Mouse (Mus musculus) liver, postnatal 0 days (tissue): ENCODE data around the gene Kcnq4. TPM values are rescaled to one million over a fixed set of nuclear protein-coding genes. Genes with fewer than 3 reads are reported as not detected.

Experiments used
- ATAC-seq: fragments of 200-750 bp; cut with Nextera tagmentation; 2 replicates; pipeline ENCODE4 v1.8.0; 2017; ENCODE audit warnings: mild to moderate bottlenecking, moderate library complexity
- DNase-seq: peaks from one replicate; pipeline ENCODE4 v3.0.0-alpha.2; 2016
- H3K27ac ChIP-seq: fragments of 300-500 bp; sonication (generic); 2 replicates; pipeline ENCODE4 v1.5.1; 2014; ENCODE audit warnings: antibody characterized with exemption, moderate library complexity, mild to moderate bottlenecking, low read depth
- H3K27me3 ChIP-seq: fragments of 300-500 bp; sonication (generic); 2 replicates; pipeline ENCODE4 v1.6.1; 2014; ENCODE audit warnings: low read length, control low read depth, mixed read lengths; ENCODE audit not compliant: insufficient read depth
- H3K36me3 ChIP-seq: fragments of 300-500 bp; sonication (generic); replicated peaks from 2 replicates; pipeline ENCODE4 v1.6.1; 2014; ENCODE audit warnings: mild to moderate bottlenecking, control low read depth, low read length, moderate library complexity, mixed read lengths; ENCODE audit not compliant: insufficient read depth
- H3K4me1 ChIP-seq: fragments of 300-500 bp; sonication (generic); 2 replicates; pipeline ENCODE4 v1.6.1; 2014; ENCODE audit warnings: antibody characterized with exemption, mild to moderate bottlenecking, control low read depth; ENCODE audit not compliant: insufficient read depth
- H3K4me2 ChIP-seq: fragments of 300-500 bp; sonication (generic); 2 replicates; pipeline ENCODE4 v1.6.1; 2014; ENCODE audit warnings: low read depth, mild to moderate bottlenecking, low read length, moderate library complexity, mixed read lengths
- H3K4me3 ChIP-seq: fragments of 300-500 bp; sonication (generic); 2 replicates; pipeline ENCODE4 v1.5.1; 2014; ENCODE audit warnings: low read depth, low read length
- H3K9ac ChIP-seq: fragments of 300-500 bp; sonication (generic); replicated peaks from 2 replicates; pipeline ENCODE4 v1.6.1; 2014; ENCODE audit warnings: mild to moderate bottlenecking, moderate library complexity
- H3K9me3 ChIP-seq: fragments of 300-500 bp; sonication (generic); 2 replicates; pipeline ENCODE4 v1.6.1; 2016; ENCODE audit warnings: mild to moderate bottlenecking, control low read depth, low read length, mixed read lengths
- CTCF ChIP-seq: sonication (generic); IDR thresholded peaks from 2 replicates; pipeline ENCODE4 v1.5.1; 2016; ENCODE audit warnings: antibody characterized with exemption, low read depth
- EP300 ChIP-seq: IDR thresholded peaks from 2 replicates; pipeline ENCODE4 v1.6.1; 2016; ENCODE audit warnings: antibody characterized with exemption, low read depth, mild to moderate bottlenecking
- WGBS: fragments of 180-500 bp; shearing (Covaris S2); extraction: QIAGEN DNeasy Blood & Tissue Kit; methylation state at CpG from one replicate; pipeline ENCODE4 v1.1.7; 2014; ENCODE audit not compliant: insufficient replicate concordance; 5-methylcytosine and 5-hydroxymethylcytosine counted together
- polyA plus RNA-seq: library from polyadenylated mRNA; unstranded; fragments of >200 nt; fragmentation: Nextera tagmentation; extraction: Ambion mirVana; gene quantifications from 2 replicates; pipeline ENCODE4 v1.2.1, GENCODE M21; 2015

Kcnq4 gene
- polyA plus RNA-seq, 1 experiment from 2014 or later = 0.20 TPM

- no peak overlapping the region for H3K4me3 ChIP-seq
- H3K4me1 ChIP-seq = peaks cover 28% of the 10 kb centered on the region
- DNase-seq (no peak), ATAC-seq (no peak)
- H3K9me3 ChIP-seq = no peaks in the 10 kb centered on the region
- peak overlapping the region; percentile 36; the same call in 1 of the 2 replicates for H3K27ac ChIP-seq
- no peak for TF ChIP-seq CTCF
- no peak for TF ChIP-seq EP300
- H3K27me3 ChIP-seq = no peaks in the 10 kb centered on the region
- peak overlapping the region; percentile 100 for H3K4me2 ChIP-seq
- no peaks in the 10 kb centered on the region for H3K36me3 ChIP-seq
- 64% methylated on average over 7 of the region's 7 CpGs for WGBS
- H3K9ac ChIP-seq = no peak overlapping the region
Measured at GRCm38 (mm10) chr4:120665782-120666181, 82.6 kb downstream of the Kcnq4 start.

- H3K4me2 ChIP-seq = peak overlapping the region; percentile 30; the same call in 1 of the 2 replicates
- peak; percentile 2; the same call in 1 of the 2 replicates for ATAC-seq
Measured at GRCm38 (mm10) chr4:120665144-120665700, 83.2 kb downstream of the Kcnq4 start.

GRCm38 (mm10) chr4:120664601-120665000, 83.8 kb downstream of the Kcnq4 start:
- Histone ChIP-seq H3K27me3 (no peaks in the 10 kb centered on the region), H3K36me3 (no peaks in the 10 kb centered on the region), H3K9me3 (no peaks in the 10 kb centered on the region), H3K9ac (no peak overlapping the region), H3K27ac (peak overlapping the region; percentile 16; the same call in 1 of the 2 replicates), H3K4me1 (peaks cover 26% of the 10 kb centered on the region), H3K4me3 (no peak overlapping the region), H3K4me2 (no peak overlapping the region)
- TF ChIP-seq EP300 (no peak), CTCF (no peak)
- DNase-seq = no peak
- WGBS = 45% methylated on average over 2 of the region's 2 CpGs
- no peak for ATAC-seq

More at GRCm38 (mm10) chr4:120665144-120665700, 83.2 kb downstream of the Kcnq4 start:
- H3K4me1 ChIP-seq = peaks cover 28% of the 10 kb centered on the region
- H3K4me3 ChIP-seq = no peak overlapping the region
- no peaks in the 10 kb centered on the region for H3K36me3 ChIP-seq
- H3K27ac ChIP-seq = peak overlapping the region; percentile 36; the same call in 1 of the 2 replicates
- TF ChIP-seq EP300 (peak; percentile 67; the same call in 1 of the 2 replicates), CTCF (no peak)
- H3K27me3 ChIP-seq = no peaks in the 10 kb centered on the region
- WGBS = 24% methylated on average over 4 of the region's 4 CpGs
- no peaks in the 10 kb centered on the region for H3K9me3 ChIP-seq
- H3K9ac ChIP-seq = no peak overlapping the region
- peak; percentile 42 for DNase-seq

- H3K36me3 ChIP-seq = no peaks in the 10 kb centered on the region
- H3K27me3 ChIP-seq = no peaks in the 10 kb centered on the region
- no peak overlapping the region for H3K4me3 ChIP-seq
- H3K9ac ChIP-seq = no peak overlapping the region
- WGBS = 57% methylated on average over 4 of the region's 4 CpGs
- no peak overlapping the region for H3K4me2 ChIP-seq
- DNase-seq = no peak
- no peak for TF ChIP-seq CTCF
- TF ChIP-seq EP300 = no peak
- H3K27ac ChIP-seq = no peak overlapping the region
- no peaks in the 10 kb centered on the region; the same call in 1 of the 2 replicates for H3K9me3 ChIP-seq
- ATAC-seq = no peak
- no peaks in the 10 kb centered on the region for H3K4me1 ChIP-seq
Measured at GRCm38 (mm10) chr4:120660485-120660884, 87.9 kb downstream of the Kcnq4 start.

GRCm38 (mm10) chr4:120655898-120656297, 92.5 kb downstream of the Kcnq4 start:
- 79% methylated on average over 8 of the region's 8 CpGs for WGBS
- no peak overlapping the region for H3K4me2 ChIP-seq

GRCm38 (mm10) chr4:120650208-120650592, 98.2 kb downstream of the Kcnq4 start:
- ATAC-seq = no peak
- no peak for DNase-seq
- TF ChIP-seq EP300 (no peak), CTCF (no peak)
- WGBS = 24% methylated on average over 7 of the region's 7 CpGs
- H3K9ac ChIP-seq = no peak overlapping the region
- no peaks in the 10 kb centered on the region for H3K36me3 ChIP-seq
- H3K4me1 ChIP-seq = peaks cover 6% of the 10 kb centered on the region
- H3K27ac ChIP-seq = no peak overlapping the region
- peaks cover 31% of the 10 kb centered on the region for H3K27me3 ChIP-seq
- H3K9me3 ChIP-seq = no peaks in the 10 kb centered on the region
- H3K4me3 ChIP-seq = peak overlapping the region; percentile 42
- H3K4me2 ChIP-seq = peak overlapping the region; percentile 75

More at GRCm38 (mm10) chr4:120655898-120656297, 92.5 kb downstream of the Kcnq4 start:
- Histone ChIP-seq H3K4me3 (no peak overlapping the region), H3K27me3 (peaks cover 2% of the 10 kb centered on the region; the same call in 1 of the 2 replicates), H3K9me3 (no peaks in the 10 kb centered on the region; the same call in 1 of the 2 replicates), H3K4me1 (no peaks in the 10 kb centered on the region), H3K36me3 (no peaks in the 10 kb centered on the region), H3K27ac (no peak overlapping the region), H3K9ac (no peak overlapping the region)
- TF ChIP-seq CTCF (no peak), EP300 (no peak)
- ATAC-seq (no peak), DNase-seq (no peak)
